Mouse (Mus musculus) cerebellum, adult 8-10 months (tissue): ENCODE data around the gene Adgrf1.
"Not testable (repeated sequence)": the region's sequence is repeated elsewhere in the genome, so short reads cannot be mapped to it uniquely, and the experiment has no call there.

Experiments used
- DNase-seq: peaks from one replicate; pipeline ENCODE4 v3.0.0; 2022

Adgrf1 gene

GRCm38 (mm10) chr17:43267046-43267749, 2.9 kb upstream of the Adgrf1 start:
- DNase-seq, result no peak

- DNase-seq, result no peak
These were observed 6.1 kb downstream of the Adgrf1 start for GRCm38 (mm10) chr17:43276220-43276619.

GRCm38 (mm10) chr17:43277223-43277622, 7.1 kb downstream of the Adgrf1 start:
- DNase-seq, result no peak

- no peak for DNase-seq
These were observed 9.5 kb downstream of the Adgrf1 start for GRCm38 (mm10) chr17:43279671-43280070.

- DNase-seq, result peak; percentile 13
These were observed 12.2 kb downstream of the Adgrf1 start for GRCm38 (mm10) chr17:43282353-43282752.

- no peak for DNase-seq
These were observed 12.7 kb downstream of the Adgrf1 start for GRCm38 (mm10) chr17:43282828-43283227.

- no peak for DNase-seq
These were observed 29.4 kb downstream of the Adgrf1 start for GRCm38 (mm10) chr17:43299515-43299914.

- no peak for DNase-seq
These were observed 56.0 kb downstream of the Adgrf1 start for GRCm38 (mm10) chr17:43325986-43326671.

GRCm38 (mm10) chr17:43326726-43327700, 56.9 kb downstream of the Adgrf1 start:
- no peak for DNase-seq

GRCm38 (mm10) chr17:43327810-43328209, 57.7 kb downstream of the Adgrf1 start:
- no peak for DNase-seq

- no peak for DNase-seq
These were observed 59.1 kb downstream of the Adgrf1 start for GRCm38 (mm10) chr17:43329216-43329615.

GRCm38 (mm10) chr17:43329761-43330183, 59.6 kb downstream of the Adgrf1 start:
- DNase-seq, result no peak

- no peak for DNase-seq
These were observed 62.6 kb downstream of the Adgrf1 start for GRCm38 (mm10) chr17:43332686-43333085.

- DNase-seq, result no peak
These were observed 63.9 kb downstream of the Adgrf1 start for GRCm38 (mm10) chr17:43334074-43334473.

GRCm38 (mm10) chr17:43337643-43338042, 67.5 kb downstream of the Adgrf1 start:
- DNase-seq, result no peak

- DNase-seq, result no peak
These were observed 68.2 kb downstream of the Adgrf1 start for GRCm38 (mm10) chr17:43338279-43338678.

GRCm38 (mm10) chr17:43346499-43346898, 76.4 kb downstream of the Adgrf1 start:
- not testable (repeated sequence) for DNase-seq

GRCm38 (mm10) chr17:43357902-43358539, 87.9 kb downstream of the Adgrf1 start:
- DNase-seq, result no peak

- DNase-seq, result no peak
These were observed 89.9 kb downstream of the Adgrf1 start, which contains the start of gene Adgrf5 for GRCm38 (mm10) chr17:43359826-43360619. TSS of gene Adgrf5 (plus strand) at chr17:43360451.

- DNase-seq, result no peak
These were observed 90.9 kb downstream of the Adgrf1 start for GRCm38 (mm10) chr17:43361021-43361420.

GRCm38 (mm10) chr17:43362362-43362761, 92.2 kb downstream of the Adgrf1 start:
- DNase-seq, result no peak

GRCm38 (mm10) chr17:43362881-43363280, 92.8 kb downstream of the Adgrf1 start:
- no peak for DNase-seq
